Mouse (Mus musculus): Measurements from ENCODE around the gene Ssb. TPM values are rescaled to one million over a fixed set of nuclear protein-coding genes. Genes with fewer than 3 reads are reported as not detected.

Ssb gene
- polyA plus RNA-seq, 1 experiment from 2014 or later: 407 TPM

- H3K27me3 ChIP-seq (replicated peaks; ENCODE audit: low read depth, poor library complexity, severe bottlenecking): no peaks in the 10 kb centered on the region
- H3K36me3 ChIP-seq (replicated peaks): peaks cover 57% of the 10 kb centered on the region
- no peak for DNase-seq (ENCODE audit: low spot score)
- no peaks in the 10 kb centered on the region for H3K4me1 ChIP-seq
- H3K9me3 ChIP-seq: no peaks in the 10 kb centered on the region
- 91% methylated on average over 3 of the region's 3 CpGs for WGBS
- no peak overlapping the region for H3K27ac ChIP-seq (replicated peaks)
- H3K4me3 ChIP-seq: no peak overlapping the region
These were observed 55.9 kb downstream of the Ssb start for GRCm38 (mm10) chr2:69917301-69917700.

Other genes starting within 250 kb of the Ssb start
- gene Bbs5, start 214.4 kb upstream of the Ssb start, polyA plus RNA-seq (2016; fragmentation: Nextera tagmentation; extraction: Ambion mirVana): 12.5 and 19.3 TPM in 2 replicates
- gene Klhl41, start 191.4 kb upstream of the Ssb start, polyA plus RNA-seq (2016; fragmentation: Nextera tagmentation; extraction: Ambion mirVana): 0.39 and 0.40 TPM in 2 replicates
- 14.4 and 16.3 TPM in 2 replicates for gene Fastkd1, start 148.0 kb upstream of the Ssb start, polyA plus RNA-seq (2016; fragmentation: Nextera tagmentation; extraction: Ambion mirVana)
- 131 and 145 TPM in 2 replicates for gene Ppig, start 139.0 kb upstream of the Ssb start, polyA plus RNA-seq (2016; fragmentation: Nextera tagmentation; extraction: Ambion mirVana)
- 2.4 TPM in 2 replicates for gene Ccdc173, start 72.0 kb upstream of the Ssb start, polyA plus RNA-seq (2016; fragmentation: Nextera tagmentation; extraction: Ambion mirVana)
- 26.1 and 28.5 TPM in 2 replicates for gene Phospho2, start 71.9 kb upstream of the Ssb start, polyA plus RNA-seq (2016; fragmentation: Nextera tagmentation; extraction: Ambion mirVana)
- 24.3 and 24.7 TPM in 2 replicates for gene Klhl23, start 39.6 kb upstream of the Ssb start, polyA plus RNA-seq (2016; fragmentation: Nextera tagmentation; extraction: Ambion mirVana)
- gene Mettl5, start 24.1 kb downstream of the Ssb start, polyA plus RNA-seq (2016; fragmentation: Nextera tagmentation; extraction: Ambion mirVana): 38.0 and 41.9 TPM in 2 replicates
- 13.9 and 14.6 TPM in 2 replicates for gene Ubr3, start 35.7 kb downstream of the Ssb start, polyA plus RNA-seq (2016; fragmentation: Nextera tagmentation; extraction: Ambion mirVana)
- gene Myo3b, start 177.6 kb downstream of the Ssb start, polyA plus RNA-seq (2016; fragmentation: Nextera tagmentation; extraction: Ambion mirVana): 0.04 and 0.08 TPM in 2 replicates